Mouse (Mus musculus): Measurements from ENCODE around the gene Cd86.

The Cd86 gene

GRCm38 (mm10) chr16:36655910-36656309, 10.0 kb downstream of the Cd86 start:
- no peak for DNase-seq (ENCODE audit: low spot score in 2 of 2)

GRCm38 (mm10) chr16:36655199-36655598, 10.7 kb downstream of the Cd86 start:
- DNase-seq (ENCODE audit: low spot score in 2 of 2) = no peak

- no peak for DNase-seq (ENCODE audit: low spot score in 2 of 2)
These were observed 14.6 kb downstream of the Cd86 start for GRCm38 (mm10) chr16:36651174-36651766.

- DNase-seq (ENCODE audit: low spot score in 2 of 2) = no peak
These were observed 15.4 kb downstream of the Cd86 start for GRCm38 (mm10) chr16:36650511-36650910.

GRCm38 (mm10) chr16:36649304-36649703, 16.6 kb downstream of the Cd86 start:
- DNase-seq (ENCODE audit: low spot score in 2 of 2) = no peak

GRCm38 (mm10) chr16:36645124-36645523, 20.8 kb downstream of the Cd86 start:
- no peak for DNase-seq (ENCODE audit: low spot score in 2 of 2)

- DNase-seq (ENCODE audit: low spot score in 2 of 2) = no peak
These were observed 23.2 kb downstream of the Cd86 start for GRCm38 (mm10) chr16:36642696-36643046.

- DNase-seq (ENCODE audit: low spot score in 2 of 2) = no peak
These were observed 23.8 kb downstream of the Cd86 start for GRCm38 (mm10) chr16:36641830-36642695.

- DNase-seq (ENCODE audit: low spot score in 2 of 2) = no peak
These were observed 24.9 kb downstream of the Cd86 start for GRCm38 (mm10) chr16:36640993-36641392.

- DNase-seq (ENCODE audit: low spot score in 2 of 2) = no peak
These were observed 25.9 kb downstream of the Cd86 start for GRCm38 (mm10) chr16:36639812-36640504.

GRCm38 (mm10) chr16:36636800-36637199, 29.1 kb downstream of the Cd86 start:
- DNase-seq (ENCODE audit: low spot score in 2 of 2) = no peak

GRCm38 (mm10) chr16:36634971-36635710, 30.7 kb downstream of the Cd86 start:
- DNase-seq (ENCODE audit: low spot score in 2 of 2) = no peak

GRCm38 (mm10) chr16:36634421-36634820, 31.5 kb downstream of the Cd86 start:
- no peak for DNase-seq (ENCODE audit: low spot score in 2 of 2)

GRCm38 (mm10) chr16:36632229-36632628, 33.7 kb downstream of the Cd86 start:
- DNase-seq (ENCODE audit: low spot score in 2 of 2) = no peak

- no peak for DNase-seq (ENCODE audit: low spot score in 2 of 2)
These were observed 34.3 kb downstream of the Cd86 start for GRCm38 (mm10) chr16:36631607-36632006.

GRCm38 (mm10) chr16:36627740-36628139, 38.1 kb downstream of the Cd86 start:
- DNase-seq (ENCODE audit: low spot score in 2 of 2) = no peak

- DNase-seq (ENCODE audit: low spot score in 2 of 2) = no peak
These were observed 39.2 kb downstream of the Cd86 start for GRCm38 (mm10) chr16:36626567-36627197.

GRCm38 (mm10) chr16:36625909-36626308, 40.0 kb downstream of the Cd86 start:
- no peak for DNase-seq (ENCODE audit: low spot score in 2 of 2)

- DNase-seq (ENCODE audit: low spot score in 2 of 2) = no peak
These were observed 43.6 kb downstream of the Cd86 start for GRCm38 (mm10) chr16:36622320-36622719.

GRCm38 (mm10) chr16:36621108-36621507, 44.8 kb downstream of the Cd86 start:
- DNase-seq (ENCODE audit: low spot score in 2 of 2) = no peak

GRCm38 (mm10) chr16:36613701-36614100, 52.2 kb downstream of the Cd86 start:
- DNase-seq (ENCODE audit: low spot score in 2 of 2) = no peak

- no peak for DNase-seq (ENCODE audit: low spot score in 2 of 2)
These were observed 63.2 kb downstream of the Cd86 start for GRCm38 (mm10) chr16:36602632-36603031.

Measured in thymus, postnatal 10 days (tissue).